Mouse (Mus musculus) lung, adult 2 months (tissue): ENCODE results near the gene Flnb.

Source experiments
- CTCF ChIP-seq: fragments of 200-500 bp; IDR thresholded peaks from 2 replicates; pipeline ENCODE4 v1.5.1; 2011; ENCODE audit warnings: mild to moderate bottlenecking, low read length, control low read depth; ENCODE audit not compliant: insufficient read depth
- POLR2A ChIP-seq: fragments of 200-500 bp; IDR thresholded peaks from 2 replicates; pipeline ENCODE4 v1.6.1; 2011; ENCODE audit warnings: low read depth, mild to moderate bottlenecking, control low read depth, low read length, borderline replicate concordance; ENCODE audit errors: extremely low read depth

DNA sequence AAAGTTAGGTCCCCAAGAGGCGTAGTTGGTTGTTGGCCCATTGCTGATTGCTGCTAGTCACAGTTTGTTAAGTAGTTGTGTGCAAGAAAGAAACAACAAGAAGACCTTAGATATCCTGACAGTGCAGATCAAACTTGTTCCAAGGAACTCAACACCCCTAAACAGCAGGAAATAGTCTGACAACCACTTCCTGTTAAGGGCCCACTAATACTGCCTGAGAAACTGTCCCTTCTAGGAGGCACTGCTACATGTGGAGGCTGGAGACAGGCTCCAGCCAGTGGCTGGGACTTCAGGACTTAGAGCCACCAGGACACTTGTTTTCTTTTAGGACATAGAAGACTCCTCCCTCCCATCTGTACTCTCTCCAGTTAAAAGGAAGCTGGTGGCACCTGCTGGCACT lies 159.7 kb downstream of the Flnb start:
- TF ChIP-seq POLR2A (no peak), CTCF (no peak)
